Mouse (Mus musculus) intestine, embryonic 14.5 days (tissue): ENCODE results near the gene Gm49325. TPM values are rescaled to one million over a fixed set of nuclear protein-coding genes. Genes with fewer than 3 reads are reported as not detected.

Source experiments
- ATAC-seq: fragments of 200-750 bp; cut with Nextera tagmentation; replicated peaks from 2 replicates; pipeline ENCODE4 v1.8.0; 2017; ENCODE audit warnings: low read depth, moderate number of reproducible peaks, moderate TSS enrichment, moderate library complexity; ENCODE audit not compliant: low FRiP score, low TSS enrichment
- DNase-seq: peaks from one replicate; pipeline ENCODE4 v3.0.0-alpha.2; 2018; ENCODE audit warnings: low spot score
- H3K27ac ChIP-seq: fragments of 300-500 bp; sonication (generic); 2 replicates; pipeline ENCODE4 v1.5.1; 2014; ENCODE audit warnings: low read depth, mild to moderate bottlenecking, control low read depth
- H3K27me3 ChIP-seq: fragments of 300-500 bp; sonication (generic); replicated peaks from 2 replicates; pipeline ENCODE4 v1.6.1; 2014; ENCODE audit warnings: low read length, control low read depth; ENCODE audit not compliant: control insufficient read depth, insufficient read depth
- H3K36me3 ChIP-seq: fragments of 300-500 bp; sonication (generic); 2 replicates; pipeline ENCODE4 v1.6.1; 2014; ENCODE audit warnings: low read length, control low read depth; ENCODE audit not compliant: control insufficient read depth, insufficient read depth
- H3K4me1 ChIP-seq: fragments of 300-500 bp; sonication (generic); replicated peaks from 2 replicates; pipeline ENCODE4 v1.6.1; 2014; ENCODE audit warnings: low read length, control low read depth, mixed read lengths; ENCODE audit not compliant: control insufficient read depth, insufficient read depth
- H3K4me2 ChIP-seq: fragments of 300-500 bp; sonication (generic); 2 replicates; pipeline ENCODE4 v1.6.1; 2014; ENCODE audit warnings: low read length
- H3K4me3 ChIP-seq: fragments of 300-500 bp; sonication (generic); 2 replicates; pipeline ENCODE4 v1.5.1; 2014; ENCODE audit warnings: low read depth, low read length, control low read depth, mixed read lengths
- H3K9ac ChIP-seq: fragments of 300-500 bp; sonication (generic); 2 replicates; pipeline ENCODE4 v1.6.1; 2014; ENCODE audit warnings: mild to moderate bottlenecking, low read length
- H3K9me3 ChIP-seq: fragments of 300-500 bp; sonication (generic); 2 replicates; pipeline ENCODE4 v1.6.1; 2016; ENCODE audit warnings: low read length, control low read depth; ENCODE audit not compliant: control insufficient read depth
- WGBS: fragments of 180-500 bp; shearing (Covaris S2); extraction: QIAGEN DNeasy Blood & Tissue Kit; methylation state at CpG from one replicate; pipeline ENCODE4 v1.1.7; 2014; 5-methylcytosine and 5-hydroxymethylcytosine counted together
- polyA plus RNA-seq: library from polyadenylated mRNA; unstranded; fragments of >200 nt; fragmentation: Nextera tagmentation; extraction: Ambion mirVana; gene quantifications from 2 replicates; pipeline ENCODE4 v1.2.1, GENCODE M21; 2014

Gm49325 gene
- 2.0 TPM in 1 of 2 replicates, not detected in the other for polyA plus RNA-seq

DNA sequence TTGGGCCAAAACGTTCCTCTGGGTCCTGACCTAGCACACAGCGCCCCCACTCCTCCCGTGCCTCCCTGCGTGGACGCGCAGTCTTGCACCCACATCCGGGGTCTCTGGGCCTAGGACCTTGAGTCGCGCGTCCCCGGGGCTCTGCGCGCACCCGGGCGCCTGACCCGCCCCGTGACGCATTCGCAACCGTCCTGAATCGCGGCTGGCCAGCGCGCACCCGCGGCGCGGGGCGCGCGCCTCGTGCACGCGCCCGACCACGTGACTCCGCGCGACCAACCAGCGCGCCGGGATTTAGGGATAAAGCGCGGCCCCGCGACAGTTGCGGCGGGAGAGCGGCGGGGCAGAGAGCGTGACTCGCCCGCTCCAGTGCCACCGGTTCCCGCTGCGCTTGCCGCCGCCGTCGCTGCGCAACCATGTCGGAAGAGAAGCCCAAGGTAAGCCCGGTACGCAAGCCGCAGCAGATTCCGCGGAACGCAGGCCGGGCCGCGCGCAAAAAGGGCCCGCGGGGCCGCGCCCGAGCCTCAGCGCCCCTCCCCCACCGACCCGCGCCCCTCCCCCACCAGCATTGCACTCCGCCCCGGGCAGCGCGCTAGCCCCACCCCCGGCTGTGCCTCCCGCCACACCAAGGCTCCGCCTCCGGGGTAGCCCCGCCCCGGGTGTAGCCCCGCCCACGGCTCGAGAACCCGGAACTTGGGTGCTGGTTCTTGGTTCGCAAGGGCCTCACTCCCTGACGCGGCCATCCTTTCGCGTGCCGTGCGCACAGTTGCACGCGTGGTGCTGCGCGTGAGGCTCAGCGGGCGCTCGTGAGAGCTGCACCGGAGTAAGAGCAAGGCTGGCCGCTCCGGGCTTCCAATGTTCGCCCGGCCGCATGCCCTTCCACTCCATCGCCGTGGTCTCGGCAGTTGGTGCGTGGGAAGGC lies at the start of gene Gm49325, which contains the start of gene Sumo3:
TSS of gene Gm49325 (plus strand) at position 290 of the 919 bp plus-strand sequence.
TSS of gene Sumo3 (plus strand) at position 190 of the 919 bp plus-strand sequence.
- ATAC-seq (peak; percentile 89), DNase-seq (peak; percentile 99)
- WGBS: 1% methylated on average over 119 of the region's 119 CpGs
- Histone ChIP-seq H3K9me3 (no peaks in the 10 kb centered on the region), H3K4me3 (peak within 1 kb of the TSS; percentile 83), H3K36me3 (peaks cover 23% of the 10 kb centered on the region), H3K9ac (peak within 1 kb of the TSS; percentile 87), H3K4me2 (peak within 1 kb of the TSS; percentile 93), H3K4me1 (peaks cover 13% of the 10 kb centered on the region), H3K27ac (peak within 1 kb of the TSS; percentile 98), H3K27me3 (no peaks in the 10 kb centered on the region)

DNA sequence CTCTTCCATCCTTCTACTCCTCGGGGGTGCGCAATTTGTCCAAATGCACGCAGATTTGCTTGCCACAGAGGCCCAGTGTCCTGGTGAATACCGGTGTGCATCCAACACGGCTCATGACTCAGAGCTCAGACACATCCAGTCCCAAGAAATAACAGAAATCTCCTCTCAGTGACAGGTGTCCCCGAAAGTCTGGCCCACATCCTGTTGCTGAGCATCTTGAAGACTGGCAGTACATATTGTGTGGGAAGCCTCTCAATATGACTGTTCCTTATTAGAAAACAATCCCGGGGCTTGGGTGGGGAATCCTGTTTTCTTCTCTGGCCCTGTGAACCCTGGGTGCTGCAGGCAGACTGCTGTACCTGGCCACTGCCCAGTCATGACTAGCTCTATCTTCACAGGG lies 49.4 kb upstream of the Gm49325 start:
- ATAC-seq (no peak), DNase-seq (no peak)
- no peak overlapping the region for H3K4me3 ChIP-seq
- 87% methylated on average over 7 of the region's 7 CpGs for WGBS
- H3K4me2 ChIP-seq: no peak overlapping the region
- no peak overlapping the region for H3K9ac ChIP-seq
- H3K36me3 ChIP-seq: no peaks in the 10 kb centered on the region
- no peaks in the 10 kb centered on the region for H3K4me1 ChIP-seq
- H3K27me3 ChIP-seq: no peaks in the 10 kb centered on the region
- H3K9me3 ChIP-seq: no peaks in the 10 kb centered on the region
- H3K27ac ChIP-seq: no peak overlapping the region

DNA sequence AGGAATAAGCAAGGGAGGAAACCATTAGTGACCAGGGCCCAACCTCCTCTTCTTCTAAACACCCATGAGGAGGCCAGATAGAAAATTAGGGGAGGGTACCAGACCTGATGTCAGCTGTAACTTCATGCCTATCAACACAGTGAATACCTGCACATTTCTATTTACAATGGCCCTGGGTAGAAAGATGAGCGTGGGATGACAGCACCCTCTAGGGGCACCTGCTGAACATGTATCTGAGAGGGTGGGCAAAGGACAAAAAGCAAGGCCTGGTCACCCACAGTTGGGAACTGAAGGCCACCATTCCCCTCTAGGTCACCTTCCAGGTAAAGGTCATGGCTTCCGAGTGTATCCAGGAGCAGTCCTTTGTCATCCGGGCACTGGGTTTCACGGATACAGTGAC lies 48.4 kb upstream of the Gm49325 start:
- Histone ChIP-seq H3K9me3 (no peaks in the 10 kb centered on the region), H3K36me3 (no peaks in the 10 kb centered on the region), H3K4me2 (no peak overlapping the region), H3K4me3 (no peak overlapping the region), H3K9ac (no peak overlapping the region), H3K27ac (no peak overlapping the region), H3K27me3 (no peaks in the 10 kb centered on the region), H3K4me1 (no peaks in the 10 kb centered on the region)
- 84% methylated on average over 4 of the region's 4 CpGs for WGBS
- ATAC-seq (no peak), DNase-seq (no peak)

DNA sequence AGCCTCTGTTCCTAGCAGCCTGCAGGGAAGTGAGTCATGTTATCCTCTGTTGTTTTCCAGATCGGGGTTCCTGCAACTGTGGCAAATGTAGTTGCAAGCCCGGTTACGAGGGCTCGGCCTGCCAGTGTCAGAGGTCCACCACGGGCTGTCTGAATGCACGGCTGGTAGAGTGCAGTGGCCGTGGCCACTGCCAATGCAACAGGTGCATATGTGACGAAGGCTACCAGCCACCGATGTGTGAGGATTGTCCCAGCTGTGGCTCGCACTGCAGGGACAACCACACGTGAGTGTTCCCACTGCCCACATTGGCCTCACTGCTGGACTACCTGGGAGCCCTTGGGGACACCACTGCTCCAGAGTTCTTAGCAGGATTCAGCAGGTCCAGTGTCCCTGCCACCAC lies 45.9 kb upstream of the Gm49325 start:
- no peak for DNase-seq
- no peak overlapping the region for H3K4me3 ChIP-seq
- H3K27ac ChIP-seq: no peak overlapping the region
- WGBS: 84% methylated on average over 11 of the region's 11 CpGs
- no peaks in the 10 kb centered on the region for H3K36me3 ChIP-seq
- no peak overlapping the region for H3K4me2 ChIP-seq
- no peak for ATAC-seq
- no peaks in the 10 kb centered on the region for H3K4me1 ChIP-seq
- no peaks in the 10 kb centered on the region for H3K9me3 ChIP-seq
- no peak overlapping the region for H3K9ac ChIP-seq
- H3K27me3 ChIP-seq: no peaks in the 10 kb centered on the region

DNA sequence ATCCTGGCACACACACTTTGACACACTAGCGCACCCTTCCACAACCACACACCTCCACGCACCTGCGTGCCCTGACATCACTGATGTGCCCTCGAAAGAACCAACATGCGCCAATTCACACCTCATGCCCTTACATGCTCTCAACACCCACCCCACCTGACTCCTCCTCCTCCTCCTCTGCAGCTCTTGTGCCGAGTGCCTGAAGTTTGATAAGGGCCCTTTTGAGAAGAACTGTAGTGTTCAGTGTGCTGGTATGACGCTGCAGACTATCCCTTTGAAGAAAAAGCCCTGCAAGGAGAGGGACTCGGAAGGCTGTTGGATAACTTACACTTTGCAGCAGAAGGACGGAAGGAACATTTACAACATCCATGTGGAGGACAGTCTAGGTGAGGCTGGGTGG lies 45.2 kb upstream of the Gm49325 start:
- DNase-seq: no peak
- ATAC-seq: no peak
- no peak overlapping the region for H3K4me3 ChIP-seq
- no peak overlapping the region for H3K9ac ChIP-seq
- no peaks in the 10 kb centered on the region for H3K27me3 ChIP-seq
- no peak overlapping the region for H3K4me2 ChIP-seq
- no peaks in the 10 kb centered on the region for H3K4me1 ChIP-seq
- 91% methylated on average over 9 of the region's 9 CpGs for WGBS
- no peaks in the 10 kb centered on the region for H3K9me3 ChIP-seq
- H3K27ac ChIP-seq: no peak overlapping the region
- H3K36me3 ChIP-seq: no peaks in the 10 kb centered on the region

DNA sequence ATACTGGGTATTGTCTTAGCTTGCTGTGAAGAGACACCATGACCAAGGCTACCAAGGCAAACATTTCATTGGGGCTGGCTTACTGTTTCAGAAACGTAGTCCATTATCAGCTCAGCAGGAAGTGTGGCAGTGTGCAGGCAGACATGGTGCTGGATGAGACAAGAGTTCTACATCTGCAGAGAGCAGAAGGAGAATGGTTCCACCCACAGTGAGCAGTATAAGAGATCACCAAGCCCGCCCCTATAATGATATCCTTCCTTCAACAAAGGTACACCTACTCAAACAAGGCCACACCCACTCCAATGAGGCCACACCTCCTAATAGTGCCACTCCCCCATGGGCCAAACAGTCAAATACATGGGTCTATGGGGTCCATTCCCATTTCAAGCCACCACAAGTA lies 44.5 kb upstream of the Gm49325 start:
- no peak for DNase-seq
- 68% methylated on average over 2 of the region's 2 CpGs for WGBS
- no peak overlapping the region for H3K4me3 ChIP-seq

DNA sequence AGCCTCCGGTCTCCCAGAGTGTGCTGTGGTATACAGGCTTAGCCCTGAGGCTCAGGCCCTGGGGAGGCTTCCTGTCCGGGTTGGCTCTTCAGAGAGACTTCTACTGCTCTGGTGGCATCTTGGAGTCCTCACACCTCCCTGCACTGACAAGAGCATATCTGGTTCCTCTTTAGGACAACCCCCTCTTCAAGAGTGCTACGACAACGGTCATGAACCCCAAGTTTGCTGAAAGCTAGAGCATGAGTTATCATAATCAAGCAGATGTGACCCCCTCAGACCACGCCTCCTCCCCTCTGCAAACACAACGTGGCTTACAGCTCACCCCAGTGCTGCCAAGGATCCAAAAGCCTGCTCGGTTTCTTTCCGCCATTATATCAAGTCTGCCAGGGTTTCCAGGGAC lies 41.0 kb upstream of the Gm49325 start:
- no peak for ATAC-seq
- H3K4me1 ChIP-seq: 0 out of 2 replicates have a peak, but pooled peaks cover 6% of the 10 kb centered on the region
- H3K4me2 ChIP-seq: no peak overlapping the region
- H3K9ac ChIP-seq: no peak overlapping the region
- H3K27ac ChIP-seq: no peak overlapping the region
- no peak overlapping the region for H3K4me3 ChIP-seq
- WGBS: 79% methylated on average over 8 of the region's 8 CpGs
- H3K36me3 ChIP-seq: no peaks in the 10 kb centered on the region
- DNase-seq: no peak
- H3K27me3 ChIP-seq: no peaks in the 10 kb centered on the region
- no peaks in the 10 kb centered on the region for H3K9me3 ChIP-seq

More for the DNA sequence above, 44.5 kb upstream of the Gm49325 start:
- Histone ChIP-seq H3K27me3 (no peaks in the 10 kb centered on the region), H3K36me3 (no peaks in the 10 kb centered on the region), H3K4me1 (no peaks in the 10 kb centered on the region), H3K4me2 (no peak overlapping the region), H3K9me3 (no peaks in the 10 kb centered on the region), H3K27ac (no peak overlapping the region), H3K9ac (no peak overlapping the region)
- no peak for ATAC-seq

DNA sequence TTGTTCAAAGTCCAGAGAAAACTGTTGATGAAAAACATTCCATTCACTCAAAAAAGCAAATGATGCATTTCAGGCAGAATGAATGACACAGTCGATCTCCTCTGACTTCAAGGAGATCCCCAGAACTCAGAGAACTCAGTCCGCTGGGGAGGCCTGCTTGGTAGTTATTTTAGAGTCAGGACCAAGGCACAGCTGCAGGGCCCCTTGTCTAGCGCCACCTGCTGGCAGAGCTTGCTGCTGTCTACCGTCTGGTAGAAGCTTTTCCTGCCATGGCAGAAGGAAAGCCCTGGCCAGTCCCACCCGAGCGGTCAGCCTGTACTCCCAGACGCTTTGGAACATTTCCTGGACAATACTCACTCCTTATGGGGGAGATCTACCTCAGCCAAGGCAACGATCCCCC lies 39.3 kb upstream of the Gm49325 start:
- ATAC-seq (no peak), DNase-seq (peak; percentile 84)
- Histone ChIP-seq H3K4me2 (no peak overlapping the region), H3K27me3 (no peaks in the 10 kb centered on the region), H3K4me3 (no peak overlapping the region), H3K9me3 (no peaks in the 10 kb centered on the region), H3K9ac (no peak overlapping the region), H3K4me1 (0 out of 2 replicates have a peak, but pooled peaks cover 6% of the 10 kb centered on the region), H3K27ac (no peak overlapping the region), H3K36me3 (no peaks in the 10 kb centered on the region)
- 41% methylated on average over 8 of the region's 8 CpGs for WGBS
